Mouse (Mus musculus) kidney, embryonic 14.5 days (tissue): ENCODE measurements around the gene Cyp2d12. TPM values are rescaled to one million over a fixed set of nuclear protein-coding genes. Genes with fewer than 3 reads are reported as not detected.
"Not testable (repeated sequence)": the region's sequence is repeated elsewhere in the genome, so short reads cannot be mapped to it uniquely, and the experiment has no call there.

Experiments used
- ATAC-seq: fragments of 200-750 bp; cut with Nextera tagmentation; 2 replicates; pipeline ENCODE4 v1.8.0; 2017; ENCODE audit warnings: moderate number of reproducible peaks, mild to moderate bottlenecking, moderate TSS enrichment, moderate library complexity; ENCODE audit not compliant: low FRiP score, low TSS enrichment
- H3K27ac ChIP-seq: fragments of 300-500 bp; sonication (generic); 2 replicates; pipeline ENCODE4 v1.5.1; 2014; ENCODE audit warnings: low read depth, mild to moderate bottlenecking, low read length, moderate library complexity, mixed read lengths
- H3K27me3 ChIP-seq: fragments of 300-500 bp; sonication (generic); 2 replicates; pipeline ENCODE4 v1.6.1; 2014; ENCODE audit warnings: mild to moderate bottlenecking, low read length; ENCODE audit not compliant: control insufficient read depth, insufficient read depth
- H3K36me3 ChIP-seq: fragments of 300-500 bp; sonication (generic); 2 replicates; pipeline ENCODE4 v1.6.1; 2014; ENCODE audit warnings: low read length, mixed read lengths; ENCODE audit not compliant: control insufficient read depth, insufficient read depth
- H3K4me1 ChIP-seq: fragments of 300-500 bp; sonication (generic); 2 replicates; pipeline ENCODE4 v1.6.1; 2014; ENCODE audit warnings: low read length, mixed read lengths; ENCODE audit not compliant: control insufficient read depth, insufficient read depth
- H3K4me2 ChIP-seq: fragments of 300-500 bp; sonication (generic); replicated peaks from 2 replicates; pipeline ENCODE4 v1.6.1; 2014; ENCODE audit warnings: low read depth, mild to moderate bottlenecking, low read length
- H3K4me3 ChIP-seq: fragments of 300-500 bp; sonication (generic); 2 replicates; pipeline ENCODE4 v1.5.1; 2014; ENCODE audit warnings: mild to moderate bottlenecking, low read length
- H3K9ac ChIP-seq: fragments of 300-500 bp; sonication (generic); 2 replicates; pipeline ENCODE4 v1.6.1; 2014; ENCODE audit warnings: low read depth, mild to moderate bottlenecking, low read length, moderate library complexity
- H3K9me3 ChIP-seq: fragments of 300-500 bp; sonication (generic); 2 replicates; pipeline ENCODE4 v1.6.1; 2016; ENCODE audit warnings: low read length; ENCODE audit not compliant: control insufficient read depth
- WGBS: fragments of 180-500 bp; shearing (Covaris S2); extraction: QIAGEN DNeasy Blood & Tissue Kit; methylation state at CpG from one replicate; pipeline ENCODE4 v1.1.7; 2014; 5-methylcytosine and 5-hydroxymethylcytosine counted together
- microRNA-seq: library from miRNA; unstranded; fragments of <30 nt; microRNA quantifications from one replicate; pipeline ENCODE4, GENCODE M21; 2016
- polyA plus RNA-seq: library from polyadenylated mRNA; unstranded; fragments of >200 nt; fragmentation: Nextera tagmentation; extraction: Ambion mirVana; gene quantifications from 2 replicates; pipeline ENCODE4 v1.2.1, GENCODE M21; 2014

The Cyp2d12 gene
- polyA plus RNA-seq, 1 experiment from 2014 or later = not detected

- 51% methylated on average over 3 of the region's 3 CpGs for WGBS
- H3K27ac ChIP-seq, H3K9me3 ChIP-seq, H3K4me3 ChIP-seq, ATAC-seq, H3K9ac ChIP-seq, H3K4me2 ChIP-seq, H3K36me3 ChIP-seq, H3K4me1 ChIP-seq, H3K27me3 ChIP-seq: not testable (repeated sequence)
Observed at GRCm38 (mm10) chr15:82542976-82543375, 11.9 kb upstream of the Cyp2d12 start.

GRCm38 (mm10) chr15:82544561-82544960 lies 10.3 kb upstream of the Cyp2d12 start:
- not testable (repeated sequence) for H3K9ac ChIP-seq, H3K36me3 ChIP-seq, H3K9me3 ChIP-seq, ATAC-seq, H3K4me2 ChIP-seq, H3K4me3 ChIP-seq, H3K27ac ChIP-seq, H3K27me3 ChIP-seq, H3K4me1 ChIP-seq

- H3K9ac ChIP-seq, H3K4me2 ChIP-seq, H3K9me3 ChIP-seq, ATAC-seq, H3K36me3 ChIP-seq, H3K4me1 ChIP-seq, H3K27me3 ChIP-seq, H3K4me3 ChIP-seq, H3K27ac ChIP-seq: not testable (repeated sequence)
- 91% methylated on average over 4 of the region's 4 CpGs for WGBS
Observed at GRCm38 (mm10) chr15:82547753-82548152, 7.1 kb upstream of the Cyp2d12 start.

- H3K27ac ChIP-seq, H3K36me3 ChIP-seq, H3K9ac ChIP-seq, H3K4me3 ChIP-seq, H3K9me3 ChIP-seq, H3K4me1 ChIP-seq, H3K4me2 ChIP-seq, H3K27me3 ChIP-seq, ATAC-seq: not testable (repeated sequence)
- 98% methylated on average over 2 of the region's 2 CpGs for WGBS
Observed at GRCm38 (mm10) chr15:82553211-82553610, 1.7 kb upstream of the Cyp2d12 start.

GRCm38 (mm10) chr15:82572856-82573255 lies 18.0 kb downstream of the Cyp2d12 start:
- no peaks in the 10 kb centered on the region for H3K9me3 ChIP-seq
- ATAC-seq = no peak
- WGBS = 80% methylated on average over 1 of the region's 1 CpGs
- no peak overlapping the region for H3K9ac ChIP-seq
- H3K4me3 ChIP-seq = no peak overlapping the region
- H3K27me3 ChIP-seq = no peaks in the 10 kb centered on the region
- no peaks in the 10 kb centered on the region for H3K36me3 ChIP-seq
- no peak overlapping the region for H3K27ac ChIP-seq
- no peaks in the 10 kb centered on the region for H3K4me1 ChIP-seq
- H3K4me2 ChIP-seq = no peak overlapping the region

GRCm38 (mm10) chr15:82579071-82579470 lies 24.2 kb downstream of the Cyp2d12 start:
- H3K36me3 ChIP-seq = no peaks in the 10 kb centered on the region
- H3K9me3 ChIP-seq = no peaks in the 10 kb centered on the region
- ATAC-seq = no peak
- H3K9ac ChIP-seq = no peak overlapping the region
- no peak overlapping the region for H3K4me3 ChIP-seq
- 45% methylated on average over 2 of the region's 2 CpGs for WGBS
- H3K27ac ChIP-seq = no peak overlapping the region
- H3K27me3 ChIP-seq = no peaks in the 10 kb centered on the region
- H3K4me2 ChIP-seq = no peak overlapping the region
- no peaks in the 10 kb centered on the region for H3K4me1 ChIP-seq

- H3K27me3 ChIP-seq = no peaks in the 10 kb centered on the region
- H3K4me3 ChIP-seq = no peak overlapping the region
- ATAC-seq = no peak
- H3K9me3 ChIP-seq = no peaks in the 10 kb centered on the region
- WGBS = 81% methylated on average over 9 of the region's 9 CpGs
- no peak overlapping the region for H3K27ac ChIP-seq
- no peaks in the 10 kb centered on the region for H3K36me3 ChIP-seq
- H3K4me1 ChIP-seq = no peaks in the 10 kb centered on the region
- H3K9ac ChIP-seq = no peak overlapping the region
- H3K4me2 ChIP-seq = no peak overlapping the region
Observed at GRCm38 (mm10) chr15:82582621-82583020, 27.7 kb downstream of the Cyp2d12 start.

Small RNA genes lying within 50 kb of the gene (microRNA-seq; reads per million reads assigned to microRNA genes)
- gene Gm27924 (not detected), gene Gm28023 (not detected)

Other genes starting within 250 kb of the Cyp2d12 start
- gene Naga, start 216.1 kb upstream of the Cyp2d12 start, polyA plus RNA-seq = 43.6 and 57.3 TPM in 2 replicates
- 4.7 and 8.9 TPM in 2 replicates for gene Pheta2, start 216.1 kb upstream of the Cyp2d12 start, polyA plus RNA-seq
- 276 and 306 TPM in 2 replicates for gene Smdt1, start 216.1 kb upstream of the Cyp2d12 start, polyA plus RNA-seq
- 396 and 553 TPM in 2 replicates for gene Ndufa6, start 200.8 kb upstream of the Cyp2d12 start, polyA plus RNA-seq
- gene Cyp2d22, start 174.8 kb upstream of the Cyp2d12 start, polyA plus RNA-seq = 7.0 and 8.2 TPM in 2 replicates
- gene Cyp2d11, start 161.1 kb upstream of the Cyp2d12 start, polyA plus RNA-seq = not detected in 2 replicates
- gene Cyp2d10, start 147.9 kb upstream of the Cyp2d12 start, polyA plus RNA-seq = not detected in 2 replicates
- gene Cyp2d9, start 121.6 kb upstream of the Cyp2d12 start, polyA plus RNA-seq = 0.16 TPM in 1 of 2 replicates, not detected in the other
- gene Cyp2d34, start 65.9 kb downstream of the Cyp2d12 start, polyA plus RNA-seq = not detected in 2 replicates
- gene Cyp2d40, start 209.1 kb downstream of the Cyp2d12 start, polyA plus RNA-seq = not detected in 2 replicates
- gene Cyp2d26, start 239.2 kb downstream of the Cyp2d12 start, polyA plus RNA-seq = 1.9 and 4.7 TPM in 2 replicates